Comparison of ENCODE assay signal across 30 mouse cellular contexts in genomic region chr17:24677500-24678080, GRCm38 (mm10). TPM values are rescaled to one million over a fixed set of nuclear protein-coding genes. Genes with fewer than 3 reads are reported as not detected.
DNase-seq lines count a peak whose midpoint lies in the region; ATAC-seq and TF ChIP-seq lines count a peak whose summit lies in the region.
"Had no signal": no experiment of that assay in that cellular context is flagged by ENCODE, and none has a peak within 500 bp of the region (broad histone marks: within the 10 kb centered on the region; RNA-seq: fewer than 3 reads in every experiment).

No protein-coding gene starts in this region.

- H3K9me3 ChIP-seq in embryonic facial prominence, embryonic 11.5 days (replicated peaks; ENCODE audit: control insufficient read depth, low read length): no peaks in the 10 kb centered on the region
- no peaks in the 10 kb centered on the region for H3K9me3 ChIP-seq in embryonic facial prominence, embryonic 10.5 days
- H3K9me3 ChIP-seq in E14TG2a.4 (ENCODE audit: low read length): no peaks in the 10 kb centered on the region
- H3K9me3 ChIP-seq in intestine, embryonic 15.5 days: no peaks in the 10 kb centered on the region
- H3K9me3 ChIP-seq in stomach, embryonic 14.5 days (ENCODE audit: control insufficient read depth, low read depth, low read length): no peaks in the 10 kb centered on the region
- H3K9me3 ChIP-seq: forebrain, embryonic 13.5 days; G1E; heart, embryonic 10.5 days; liver, embryonic 15.5 days; midbrain, embryonic 15.5 days; neural tube, embryonic 13.5 days had no signal

- TF ChIP-seq CTCF in E14TG2a.4 (conservative IDR thresholded peaks at IDR 0.05; ENCODE audit: low read length): no peak

- H3K9ac ChIP-seq in embryonic facial prominence, embryonic 11.5 days (replicated peaks; ENCODE audit: low read length): no peak overlapping the region
- peak overlapping the region; percentile 13; the same call in 1 of the 2 replicates for H3K9ac ChIP-seq in intestine, embryonic 15.5 days
- no peak overlapping the region for H3K9ac ChIP-seq in stomach, embryonic 14.5 days (replicated peaks; ENCODE audit: low read depth, low read length)
- H3K9ac ChIP-seq: forebrain, embryonic 13.5 days; hindbrain, embryonic 14.5 days; liver, embryonic 15.5 days; midbrain, embryonic 15.5 days; neural tube, embryonic 13.5 days had no signal

- H3K27me3 ChIP-seq in embryonic facial prominence, embryonic 11.5 days (ENCODE audit: control insufficient read depth, insufficient read depth, low read length): no peaks in the 10 kb centered on the region
- no peaks in the 10 kb centered on the region for H3K27me3 ChIP-seq in embryonic facial prominence, embryonic 10.5 days (replicated peaks; ENCODE audit: low read depth, poor library complexity, severe bottlenecking)
- H3K27me3 ChIP-seq in E14TG2a.4 (ENCODE audit: insufficient read depth, low read length): no peaks in the 10 kb centered on the region
- H3K27me3 ChIP-seq in intestine, embryonic 15.5 days (replicated peaks): no peaks in the 10 kb centered on the region
- H3K27me3 ChIP-seq in stomach, embryonic 14.5 days (ENCODE audit: control insufficient read depth, insufficient read depth, low read length): no peaks in the 10 kb centered on the region
- H3K27me3 ChIP-seq: forebrain, embryonic 13.5 days; liver, embryonic 15.5 days; midbrain, embryonic 15.5 days; neural tube, embryonic 13.5 days; Patski had no signal

- no peaks in the 10 kb centered on the region for H3K4me1 ChIP-seq in embryonic facial prominence, embryonic 11.5 days (ENCODE audit: control insufficient read depth, insufficient read depth, low read length)
- H3K4me1 ChIP-seq in embryonic facial prominence, embryonic 10.5 days: peaks cover 14% of the 10 kb centered on the region; the same call in 1 of the 2 replicates
- peaks cover 60% of the 10 kb centered on the region for H3K4me1 ChIP-seq in E14TG2a.4 (replicated peaks; ENCODE audit: low read depth, low read length)
- H3K4me1 ChIP-seq in intestine, embryonic 15.5 days (replicated peaks): peaks cover 6% of the 10 kb centered on the region; the same call in 1 of the 2 replicates
- H3K4me1 ChIP-seq in stomach, embryonic 14.5 days (ENCODE audit: control insufficient read depth, insufficient read depth, low read length): no peaks in the 10 kb centered on the region

- 0 out of 2 replicates have a peak, but pooled peaks have one; percentile 30 for ATAC-seq in embryonic facial prominence, embryonic 11.5 days (replicated peaks; ENCODE audit: insufficient number of reproducible peaks, low FRiP score, low TSS enrichment, low read depth)
- ATAC-seq in intestine, embryonic 15.5 days: peak; percentile 88
- ATAC-seq in stomach, embryonic 14.5 days (ENCODE audit: insufficient number of reproducible peaks, insufficient read depth, low FRiP score, low read depth): peak; percentile 84
- no peak for ATAC-seq in frontal cortex, adult (ENCODE audit: low TSS enrichment)
- ATAC-seq: activated CD4-positive, CD25-positive, alpha-beta regulatory T cell, adult 4 months; forebrain, embryonic 13.5 days; midbrain, embryonic 15.5 days; Patski had no signal

- no peak for DNase-seq in embryonic facial prominence, embryonic 11.5 days (ENCODE audit: low spot score)
- no peak for DNase-seq in embryonic facial prominence, embryonic 10.5 days (ENCODE audit: low spot score)
- no peak for DNase-seq in adrenal gland, postnatal 14 days
- DNase-seq in ovary, postnatal 36 days (ENCODE audit: low spot score): no peak
- DNase-seq: adrenal gland, adult 8-10 months; cerebellum, postnatal 25 days; heart, postnatal 4 days; kidney, adult 11 months; kidney, postnatal 10 days; thymus, postnatal 36 days had no signal

- H3K4me3 ChIP-seq in embryonic facial prominence, embryonic 11.5 days (ENCODE audit: low read depth, low read length): no peak overlapping the region
- no peak overlapping the region for H3K4me3 ChIP-seq in embryonic facial prominence, embryonic 10.5 days
- peak overlapping the region; percentile 49 for H3K4me3 ChIP-seq in E14TG2a.4 (replicated peaks; ENCODE audit: low read length)
- H3K4me3 ChIP-seq in intestine, embryonic 15.5 days (replicated peaks): no peak overlapping the region
- no peak overlapping the region for H3K4me3 ChIP-seq in stomach, embryonic 14.5 days (ENCODE audit: low read depth, low read length)
- H3K4me3 ChIP-seq: forebrain, embryonic 13.5 days; gastrocnemius, adult 2 months; heart, embryonic 10.5 days; left cerebral cortex, adult 2 months; liver, embryonic 15.5 days; midbrain, embryonic 15.5 days; myocyte; neural tube, embryonic 13.5 days had no signal

- H3K4me2 ChIP-seq in embryonic facial prominence, embryonic 11.5 days (ENCODE audit: low read depth, low read length): no peak overlapping the region
- H3K4me2 ChIP-seq in intestine, embryonic 15.5 days (replicated peaks): peak overlapping the region; percentile 22
- H3K4me2 ChIP-seq in stomach, embryonic 14.5 days (replicated peaks; ENCODE audit: low read depth, low read length): no peak overlapping the region
- H3K4me2 ChIP-seq: forebrain, embryonic 13.5 days; hindbrain, embryonic 14.5 days; liver, embryonic 15.5 days; midbrain, embryonic 15.5 days; neural tube, embryonic 13.5 days had no signal

- no peak overlapping the region for H3K27ac ChIP-seq in embryonic facial prominence, embryonic 11.5 days (replicated peaks; ENCODE audit: low read depth, low read length)
- no peak overlapping the region for H3K27ac ChIP-seq in embryonic facial prominence, embryonic 10.5 days (replicated peaks)
- peak overlapping the region; percentile 72 for H3K27ac ChIP-seq in intestine, embryonic 15.5 days
- no peak overlapping the region for H3K27ac ChIP-seq in stomach, embryonic 14.5 days (ENCODE audit: low read length)
- H3K27ac ChIP-seq: forebrain, embryonic 13.5 days; gastrocnemius, adult 2 months; heart, embryonic 10.5 days; hindbrain, embryonic 14.5 days; left cerebral cortex, adult 2 months; liver, embryonic 15.5 days; macrophage; midbrain, embryonic 15.5 days; neural tube, embryonic 13.5 days had no signal

- 92% methylated on average over 24 of the region's 24 CpGs for WGBS in embryonic facial prominence, embryonic 11.5 days
- 94% methylated on average over 24 of the region's 24 CpGs for WGBS in embryonic facial prominence, embryonic 10.5 days
- WGBS in intestine, embryonic 15.5 days: 75% methylated on average over 24 of the region's 24 CpGs
- 83% methylated on average over 24 of the region's 24 CpGs for WGBS in stomach, embryonic 14.5 days

- peaks cover 22% of the 10 kb centered on the region for H3K36me3 ChIP-seq in embryonic facial prominence, embryonic 11.5 days (replicated peaks; ENCODE audit: control insufficient read depth, insufficient read depth, low read depth, low read length)
- H3K36me3 ChIP-seq in embryonic facial prominence, embryonic 10.5 days (replicated peaks): peaks cover 77% of the 10 kb centered on the region
- peaks cover 82% of the 10 kb centered on the region for H3K36me3 ChIP-seq in E14TG2a.4 (ENCODE audit: insufficient read depth, low read length)
- peaks cover 52% of the 10 kb centered on the region for H3K36me3 ChIP-seq in intestine, embryonic 15.5 days
- peaks cover 48% of the 10 kb centered on the region for H3K36me3 ChIP-seq in stomach, embryonic 14.5 days (ENCODE audit: control insufficient read depth, insufficient read depth, low read length)

RNA-seq across cellular contexts. Expression of gene Zfp598, which starts 8.1 kb away (rescaled TPM):
- polyA plus RNA-seq in embryonic facial prominence, embryonic 11.5 days (2014; fragmentation: Nextera tagmentation; extraction: Ambion mirVana): 24.1 and 26.6 TPM in 2 replicates
- polyA plus RNA-seq in embryonic facial prominence, embryonic 10.5 days (2016; fragmentation: Nextera tagmentation; extraction: Ambion mirVana): 29.0 and 30.4 TPM in 2 replicates
- 20.0 and 20.5 TPM in 2 replicates for polyA plus RNA-seq in intestine, embryonic 15.5 days (2015; fragmentation: Nextera tagmentation; extraction: Ambion mirVana)
- 24.8 and 26.5 TPM in 2 replicates for polyA plus RNA-seq in stomach, embryonic 14.5 days (2014; fragmentation: Nextera tagmentation; extraction: Ambion mirVana)
- 44.5 and 47.4 TPM in 2 replicates for total RNA-seq in adrenal gland, postnatal 14 days (2021)

RNA-seq across cellular contexts. Expression of gene Syngr3, which starts 12.2 kb away (rescaled TPM):
- polyA plus RNA-seq in embryonic facial prominence, embryonic 11.5 days (2014; fragmentation: Nextera tagmentation; extraction: Ambion mirVana): 6.2 and 6.6 TPM in 2 replicates
- 6.0 and 8.1 TPM in 2 replicates for polyA plus RNA-seq in embryonic facial prominence, embryonic 10.5 days (2016; fragmentation: Nextera tagmentation; extraction: Ambion mirVana)
- 7.0 and 7.7 TPM in 2 replicates for polyA plus RNA-seq in intestine, embryonic 15.5 days (2015; fragmentation: Nextera tagmentation; extraction: Ambion mirVana)
- polyA plus RNA-seq in stomach, embryonic 14.5 days (2014; fragmentation: Nextera tagmentation; extraction: Ambion mirVana): 5.6 and 6.3 TPM in 2 replicates
- total RNA-seq in adrenal gland, postnatal 14 days (2021): 1.8 and 5.7 TPM in 2 replicates
- total RNA-seq: G1E; gastrocnemius, adult 2 months had no signal

RNA-seq across cellular contexts. Expression of gene Gfer, which starts 18.4 kb away (rescaled TPM):
- polyA plus RNA-seq in embryonic facial prominence, embryonic 11.5 days (2014; fragmentation: Nextera tagmentation; extraction: Ambion mirVana): 46.8 and 52.4 TPM in 2 replicates
- polyA plus RNA-seq in embryonic facial prominence, embryonic 10.5 days (2016; fragmentation: Nextera tagmentation; extraction: Ambion mirVana): 48.9 and 52.3 TPM in 2 replicates
- 41.8 and 45.9 TPM in 2 replicates for polyA plus RNA-seq in intestine, embryonic 15.5 days (2015; fragmentation: Nextera tagmentation; extraction: Ambion mirVana)
- polyA plus RNA-seq in stomach, embryonic 14.5 days (2014; fragmentation: Nextera tagmentation; extraction: Ambion mirVana): 38.5 and 40.8 TPM in 2 replicates
- 36.0 and 39.3 TPM in 2 replicates for total RNA-seq in adrenal gland, postnatal 14 days (2021)

RNA-seq across cellular contexts. Expression of gene Noxo1, which starts 18.4 kb away (rescaled TPM):
- 1.1 and 2.7 TPM in 2 replicates for polyA plus RNA-seq in embryonic facial prominence, embryonic 11.5 days (2014; fragmentation: Nextera tagmentation; extraction: Ambion mirVana)
- 0.72 and 1.9 TPM in 2 replicates for polyA plus RNA-seq in embryonic facial prominence, embryonic 10.5 days (2016; fragmentation: Nextera tagmentation; extraction: Ambion mirVana)
- polyA plus RNA-seq in intestine, embryonic 15.5 days (2015; fragmentation: Nextera tagmentation; extraction: Ambion mirVana): 10.3 and 10.4 TPM in 2 replicates
- 3.2 and 3.8 TPM in 2 replicates for polyA plus RNA-seq in stomach, embryonic 14.5 days (2014; fragmentation: Nextera tagmentation; extraction: Ambion mirVana)
- 3.6 and 5.7 TPM in 2 replicates for total RNA-seq in adrenal gland, postnatal 14 days (2021)

RNA-seq across cellular contexts. Expression of gene Npw, which starts 19.3 kb away (rescaled TPM):
- polyA plus RNA-seq in embryonic facial prominence, embryonic 11.5 days (2014; fragmentation: Nextera tagmentation; extraction: Ambion mirVana): 0.48 TPM in 1 of 2 replicates, not detected in the other
- not detected in 2 replicates for polyA plus RNA-seq in embryonic facial prominence, embryonic 10.5 days (2016; fragmentation: Nextera tagmentation; extraction: Ambion mirVana)
- polyA plus RNA-seq in intestine, embryonic 15.5 days (2015; fragmentation: Nextera tagmentation; extraction: Ambion mirVana): 0.30 and 0.56 TPM in 2 replicates
- polyA plus RNA-seq in stomach, embryonic 14.5 days (2014; fragmentation: Nextera tagmentation; extraction: Ambion mirVana): 0.42 and 0.90 TPM in 2 replicates
- not detected in 2 replicates for total RNA-seq in adrenal gland, postnatal 14 days (2021)
- total RNA-seq: adrenal gland, adult 8-10 months; G1E; gastrocnemius, adult 2 months; gastrocnemius, postnatal 4 days; heart, postnatal 4 days had no signal
- polyA plus RNA-seq: forebrain, embryonic 13.5 days; frontal cortex, adult 2 months; G1E; heart, embryonic 16.5 days; macrophage; myocyte; neural tube, embryonic 13.5 days; Patski had no signal
